Mouse (Mus musculus) cortical plate, adult 2 months (tissue): ENCODE measurements around the gene Gm29776.

Source experiments
- CTCF ChIP-seq: fragments of 200-500 bp; IDR thresholded peaks from 2 replicates; pipeline ENCODE4 v1.5.1; 2011; ENCODE audit warnings: mild to moderate bottlenecking, control low read depth, low read length; ENCODE audit not compliant: insufficient read depth; ENCODE audit errors: extremely low read depth
- POLR2A ChIP-seq: fragments of 200-500 bp; IDR thresholded peaks from 2 replicates; pipeline ENCODE4 v1.6.1; 2011; ENCODE audit warnings: mild to moderate bottlenecking, low read length, control low read depth; ENCODE audit not compliant: insufficient read depth; ENCODE audit errors: extremely low read depth

DNA sequence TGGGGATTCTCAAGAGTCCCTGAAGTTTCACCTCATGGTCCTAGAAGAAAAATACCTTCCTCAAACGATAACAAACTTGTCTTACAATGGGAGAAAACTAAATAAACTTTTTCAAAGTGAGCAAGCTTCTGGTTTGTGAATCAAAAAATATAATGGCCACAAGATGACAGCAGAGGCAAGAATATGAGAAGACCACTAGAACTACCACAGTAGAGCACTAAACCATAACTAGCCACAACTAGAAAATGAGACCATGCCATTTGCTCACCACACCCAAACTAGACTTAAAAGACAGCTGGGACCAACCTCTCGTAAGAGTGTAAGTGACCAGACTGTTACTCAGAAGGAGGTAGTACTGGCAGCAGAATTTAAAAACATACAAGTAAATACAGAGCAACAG is 38.6 kb downstream of the Gm29776 start:
- TF ChIP-seq CTCF (no peak), POLR2A (no peak)
